Comparison of ENCODE assay signal across 24 mouse cellular contexts in genomic region chr1:71964450-71965126, GRCm38 (mm10).
DNase-seq lines count a peak whose midpoint lies in the region; ATAC-seq and TF ChIP-seq lines count a peak whose summit lies in the region.
"Had no signal": no experiment of that assay in that cellular context is flagged by ENCODE, and none has a peak within 500 bp of the region (broad histone marks: within the 10 kb centered on the region; RNA-seq: fewer than 3 reads in every experiment).

No protein-coding gene starts in this region.

- DNase-seq in kidney, adult 18-20 months: peak; percentile 21
- DNase-seq in kidney, postnatal 4 days: no peak
- DNase-seq in kidney, adult 9 months: peak; percentile 68
- DNase-seq in kidney, postnatal 10 days: no peak
- DNase-seq in liver, postnatal 0 days: no peak
- DNase-seq: adrenal gland, adult 2 months; adrenal gland, postnatal 14 days; cerebellum, adult 11 months; cerebellum, adult 2 months; cerebellum, adult 9-11 months; cerebellum, postnatal 25 days; forebrain, postnatal 0 days; gastrocnemius, adult 2 months; gastrocnemius, postnatal 14 days; heart, adult 18-20 months; heart, postnatal 14 days; heart, postnatal 4 days had no signal

- H3K27me3 ChIP-seq in liver, postnatal 0 days (ENCODE audit: insufficient read depth, low read length): no peaks in the 10 kb centered on the region
- no peaks in the 10 kb centered on the region for H3K27me3 ChIP-seq in liver, embryonic 12.5 days (replicated peaks)
- H3K27me3 ChIP-seq: embryonic facial prominence, embryonic 12.5 days; embryonic facial prominence, embryonic 15.5 days; heart, embryonic 13.5 days had no signal

- TF ChIP-seq EP300 in liver, postnatal 0 days (IDR thresholded peaks at IDR 0.05; ENCODE audit: low read depth): no peak

- H3K4me3 ChIP-seq in liver, postnatal 0 days (ENCODE audit: low read depth, low read length): no peak overlapping the region
- H3K4me3 ChIP-seq in liver, embryonic 12.5 days: no peak overlapping the region
- H3K4me3 ChIP-seq: embryonic facial prominence, embryonic 12.5 days; embryonic facial prominence, embryonic 15.5 days; gastrocnemius, adult 2 months; heart, embryonic 13.5 days had no signal

- no peaks in the 10 kb centered on the region for H3K4me1 ChIP-seq in liver, postnatal 0 days (ENCODE audit: insufficient read depth)
- H3K4me1 ChIP-seq in liver, embryonic 12.5 days: no peaks in the 10 kb centered on the region
- H3K4me1 ChIP-seq: embryonic facial prominence, embryonic 12.5 days; embryonic facial prominence, embryonic 15.5 days; heart, embryonic 13.5 days had no signal

- no peaks in the 10 kb centered on the region for H3K9me3 ChIP-seq in liver, postnatal 0 days (ENCODE audit: low read length)
- H3K9me3 ChIP-seq in liver, embryonic 12.5 days (replicated peaks): no peaks in the 10 kb centered on the region
- H3K9me3 ChIP-seq: embryonic facial prominence, embryonic 12.5 days; embryonic facial prominence, embryonic 15.5 days; heart, embryonic 13.5 days had no signal

- H3K27ac ChIP-seq in liver, postnatal 0 days (ENCODE audit: low read depth): no peak overlapping the region
- no peak overlapping the region for H3K27ac ChIP-seq in liver, embryonic 12.5 days
- H3K27ac ChIP-seq: embryonic facial prominence, embryonic 12.5 days; embryonic facial prominence, embryonic 15.5 days; gastrocnemius, adult 2 months; heart, embryonic 13.5 days; hindbrain, embryonic 14.5 days had no signal

- no peaks in the 10 kb centered on the region for H3K36me3 ChIP-seq in liver, postnatal 0 days (replicated peaks; ENCODE audit: insufficient read depth, low read length)
- H3K36me3 ChIP-seq in liver, embryonic 12.5 days: no peaks in the 10 kb centered on the region
- H3K36me3 ChIP-seq: embryonic facial prominence, embryonic 12.5 days; embryonic facial prominence, embryonic 15.5 days; heart, embryonic 13.5 days had no signal

- ATAC-seq in liver, postnatal 0 days: peak; percentile 68
- no peak for ATAC-seq in liver, embryonic 12.5 days
- ATAC-seq: CD4-positive, CD25-positive, alpha-beta regulatory T cell, adult 4 months; forebrain, embryonic 14.5 days; forebrain, postnatal 0 days had no signal

- H3K4me2 ChIP-seq in liver, postnatal 0 days (ENCODE audit: low read depth, low read length): no peak overlapping the region
- H3K4me2 ChIP-seq in liver, embryonic 12.5 days: no peak overlapping the region
- H3K4me2 ChIP-seq: embryonic facial prominence, embryonic 12.5 days; embryonic facial prominence, embryonic 15.5 days; heart, embryonic 13.5 days; hindbrain, embryonic 14.5 days had no signal

- no peak overlapping the region for H3K9ac ChIP-seq in liver, postnatal 0 days (replicated peaks)
- no peak overlapping the region for H3K9ac ChIP-seq in liver, embryonic 12.5 days
- H3K9ac ChIP-seq: embryonic facial prominence, embryonic 12.5 days; embryonic facial prominence, embryonic 15.5 days; forebrain, postnatal 0 days; heart, embryonic 13.5 days; hindbrain, embryonic 14.5 days had no signal

- 74% methylated on average over 4 of the region's 4 CpGs for WGBS in liver, postnatal 0 days (ENCODE audit: insufficient replicate concordance)
- 73% methylated on average over 4 of the region's 4 CpGs for WGBS in liver, embryonic 12.5 days (ENCODE audit: insufficient replicate concordance)

- no peak for TF ChIP-seq CTCF in liver, postnatal 0 days (IDR thresholded peaks at IDR 0.05; ENCODE audit: low read depth)

Comparison
In these comparisons a context has a peak if more than half of its experiments do, and no peak if none do; other contexts are left out.
1. DNase-seq: peak in kidney, adult 18-20 months (single experiment) and kidney, adult 9 months (single experiment); none in kidney, postnatal 4 days (0 of 2), kidney, postnatal 10 days (single experiment) and liver, postnatal 0 days (single experiment).